Mouse (Mus musculus) embryo, embryonic 10 days (tissue): ENCODE measurements around the gene Prickle2.

Experiments used
- DNase-seq: peaks from one replicate; pipeline ENCODE4 v3.0.0-alpha.2; 2015; ENCODE audit warnings: low spot score

The Prickle2 gene

DNA sequence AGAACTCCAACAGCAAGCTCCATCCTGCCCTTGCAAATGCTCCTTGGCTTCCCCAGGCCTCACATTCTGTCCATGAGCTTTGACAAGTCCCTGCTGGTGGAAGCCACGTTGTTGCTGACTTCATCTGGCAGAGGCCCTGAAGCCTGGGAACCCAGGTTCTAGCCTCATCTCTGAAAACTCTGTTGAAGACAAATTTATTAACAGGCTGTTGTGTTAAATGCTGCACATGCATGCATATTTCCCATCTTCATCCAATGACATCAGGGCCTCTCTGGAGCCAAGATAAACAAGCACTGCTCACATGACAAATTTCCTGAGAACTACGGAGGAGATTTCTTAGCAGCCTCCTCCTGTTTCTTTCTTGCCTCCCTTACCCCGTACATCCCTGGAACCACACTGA, 259.3 kb downstream of the Prickle2 start:
- DNase-seq = no peak

DNA sequence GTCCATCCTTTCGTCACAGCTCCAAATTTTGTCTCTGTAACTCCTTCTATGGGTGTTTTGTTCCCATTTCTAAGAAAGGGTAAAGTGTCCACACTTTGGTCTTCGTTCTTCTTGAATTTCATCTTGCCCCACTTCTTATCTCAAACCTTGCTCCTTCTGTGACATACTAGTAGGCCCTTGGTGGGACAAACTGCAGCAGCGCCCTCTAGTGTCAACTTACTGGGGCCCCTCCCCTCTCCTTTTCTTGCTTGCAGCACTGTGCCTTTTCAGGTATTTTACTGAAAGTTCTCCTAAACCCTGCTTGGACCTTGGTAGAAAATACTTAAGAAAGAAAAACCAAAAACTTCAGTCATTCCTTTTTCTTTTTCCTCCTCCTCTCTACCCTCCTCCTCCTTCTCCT, 264.8 kb downstream of the Prickle2 start:
- peak; percentile 49 for DNase-seq

DNA sequence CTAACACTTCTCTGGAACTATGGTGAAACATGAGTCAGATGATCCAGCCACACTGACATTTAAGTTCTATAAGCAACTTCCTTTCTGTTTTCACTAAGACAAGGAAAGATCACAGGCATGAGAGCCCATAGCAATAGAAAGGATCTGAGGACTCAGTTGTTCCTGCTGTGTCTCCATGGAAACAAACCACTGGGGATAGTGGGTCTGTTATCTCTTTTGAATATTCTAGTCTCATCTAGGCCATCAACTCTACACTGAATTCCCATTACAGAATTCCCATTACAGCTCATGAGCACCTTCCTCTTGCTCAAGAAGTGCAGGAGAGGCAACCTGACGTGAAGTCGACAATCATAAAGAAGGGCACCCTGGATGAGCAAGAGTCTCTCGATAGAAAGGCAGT, 265.7 kb downstream of the Prickle2 start:
- no peak for DNase-seq

DNA sequence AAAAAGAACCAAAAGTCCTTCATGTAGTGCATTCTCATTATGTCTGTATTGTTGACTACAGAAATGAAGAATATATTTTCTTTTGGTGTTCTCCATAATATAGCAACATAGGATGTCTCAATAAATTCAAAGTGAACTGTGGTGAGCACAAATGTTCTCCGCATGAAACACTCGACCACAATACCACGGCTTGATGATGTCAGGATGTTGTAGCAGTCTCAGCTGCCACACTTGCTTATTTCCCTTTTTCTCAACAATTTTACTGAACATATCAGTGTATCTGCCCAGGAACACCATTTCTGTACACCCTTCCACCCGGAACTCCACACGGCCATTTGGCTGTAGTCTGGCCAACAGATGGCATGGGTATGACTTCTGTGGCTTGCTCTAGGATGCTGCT, 273.8 kb downstream of the Prickle2 start:
- no peak for DNase-seq

DNA sequence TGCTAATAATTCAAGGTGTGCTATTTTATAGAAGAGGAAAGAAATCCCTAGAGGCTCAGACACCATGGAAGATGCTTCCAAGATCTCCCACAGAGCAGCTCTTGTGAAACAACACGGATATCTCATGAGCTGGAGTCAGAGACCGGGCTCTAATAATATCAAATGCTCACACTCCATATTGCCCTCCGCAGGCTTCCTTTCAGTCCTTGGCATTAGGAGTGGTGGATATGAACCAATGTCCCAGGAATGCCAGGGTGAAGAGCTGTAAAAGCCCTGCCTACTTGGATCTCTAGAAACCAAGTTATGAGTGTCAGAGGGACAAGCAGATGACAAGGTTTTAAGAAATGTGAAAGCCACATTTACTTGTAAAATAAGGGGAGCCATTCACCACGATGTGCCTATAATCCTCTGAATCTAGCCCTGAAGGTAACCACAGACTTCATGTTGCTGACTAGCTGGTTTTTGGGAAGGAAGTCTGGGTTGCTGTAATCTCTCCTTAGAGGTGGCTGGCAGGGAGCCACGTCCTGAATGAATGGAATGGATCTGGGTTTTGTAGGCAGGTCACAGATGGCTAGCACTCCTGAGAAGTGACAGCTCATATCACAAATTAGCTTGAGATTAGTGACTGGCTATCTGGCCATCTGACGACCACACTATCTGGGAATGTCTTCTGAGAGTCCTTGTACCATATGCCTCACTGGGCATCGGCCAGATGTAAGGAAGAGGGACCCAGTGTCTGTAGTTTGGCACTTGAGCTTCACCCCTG, 278.4 kb downstream of the Prickle2 start:
- DNase-seq = no peak

DNA sequence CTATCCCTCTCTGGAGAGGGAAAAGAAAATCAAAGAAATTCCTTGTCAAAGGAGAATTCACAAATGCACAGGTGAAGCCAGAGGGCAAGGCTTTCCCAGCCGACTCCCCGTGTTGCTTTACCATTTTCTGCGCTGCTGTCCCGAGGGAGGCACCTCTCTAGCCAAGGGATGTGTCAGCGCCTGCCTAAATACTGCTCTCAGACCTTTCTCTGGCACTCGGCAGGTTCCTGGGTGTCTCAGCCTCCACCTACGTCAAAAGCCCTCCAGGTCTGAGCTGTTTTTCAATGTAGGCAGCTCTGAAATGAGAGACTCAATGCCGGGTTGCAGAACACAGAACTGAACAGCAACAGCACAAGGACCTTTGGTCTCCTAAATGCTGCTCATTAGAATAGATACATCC, 280.1 kb downstream of the Prickle2 start:
- no peak for DNase-seq

DNA sequence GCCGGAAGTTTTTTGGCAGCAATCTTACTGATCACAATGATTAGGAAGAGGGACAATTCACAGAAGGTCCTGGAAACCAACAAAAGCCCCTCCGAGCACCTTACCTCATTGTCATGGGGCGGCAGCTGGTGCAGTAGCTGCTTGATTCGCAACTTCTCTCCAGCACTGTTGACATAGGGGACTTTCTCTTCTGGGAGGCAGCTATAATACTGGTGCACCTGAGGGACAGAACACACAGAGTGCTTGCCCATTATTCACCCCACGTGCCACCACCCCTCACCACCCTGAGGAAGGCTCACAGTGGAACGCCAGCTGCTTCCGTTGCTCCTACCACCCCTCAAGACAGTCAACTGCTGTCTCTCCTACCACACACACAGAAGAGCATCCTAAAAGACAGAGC, 280.5 kb downstream of the Prickle2 start:
- no peak for DNase-seq

DNA sequence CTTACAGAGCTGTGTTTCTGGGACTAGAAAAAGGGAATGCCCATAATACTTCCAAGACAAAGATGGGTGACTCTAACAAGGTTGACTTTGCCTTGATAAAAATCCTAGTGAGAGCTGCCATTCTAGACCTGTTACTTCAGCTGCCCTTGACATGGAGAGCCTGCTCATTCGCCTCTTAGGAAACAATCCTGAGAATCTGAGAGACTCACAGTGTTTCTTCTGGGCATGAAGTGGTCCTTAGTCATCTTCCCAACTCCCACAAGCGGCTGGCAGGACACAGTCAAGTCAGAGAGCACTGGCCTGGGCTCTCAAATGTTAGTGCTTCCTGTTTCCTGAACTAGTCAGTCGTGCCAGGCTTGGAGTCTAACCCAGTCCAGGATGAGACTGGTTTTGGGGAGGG, 281.0 kb downstream of the Prickle2 start:
- no peak for DNase-seq

DNA sequence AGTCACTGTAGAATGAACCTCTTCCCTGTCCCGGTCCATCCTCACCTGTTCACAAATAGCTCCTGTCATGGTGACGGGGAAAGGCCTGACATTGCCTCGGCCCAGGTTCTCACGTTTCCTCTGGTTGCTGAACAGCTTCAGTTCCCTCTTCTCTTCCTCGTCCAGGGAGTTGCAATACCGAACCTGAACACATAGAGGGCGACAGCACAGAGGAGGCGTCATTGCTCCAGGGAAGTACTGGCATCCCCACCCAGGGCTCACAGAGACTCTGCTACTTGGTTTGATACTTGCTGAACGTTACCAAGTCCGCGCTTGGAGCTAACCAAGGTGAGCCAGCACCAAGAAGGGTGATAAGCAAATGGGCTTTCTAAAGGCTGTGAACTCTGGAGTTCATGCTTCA, 283.7 kb downstream of the Prickle2 start:
- peak; percentile 62 for DNase-seq

DNA sequence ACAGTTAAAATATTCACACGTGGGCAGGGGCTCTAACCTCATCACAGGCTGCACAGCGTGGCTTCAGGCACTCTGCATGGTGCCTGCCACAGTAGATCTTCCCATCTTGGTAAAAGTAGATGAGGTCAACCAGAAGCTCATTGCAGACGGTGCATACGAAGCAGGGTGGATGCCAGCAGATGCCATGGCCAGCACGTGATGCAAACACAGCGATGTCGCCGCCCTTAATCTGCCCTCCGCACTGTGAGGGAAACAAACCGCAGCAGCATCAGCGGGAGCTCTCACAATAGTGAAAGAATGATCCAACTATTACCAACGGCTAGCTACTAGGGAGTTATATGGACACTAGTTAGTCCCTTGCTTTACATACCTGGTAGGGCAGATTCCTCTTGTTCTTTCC, 285.8 kb downstream of the Prickle2 start:
- no peak for DNase-seq

DNA sequence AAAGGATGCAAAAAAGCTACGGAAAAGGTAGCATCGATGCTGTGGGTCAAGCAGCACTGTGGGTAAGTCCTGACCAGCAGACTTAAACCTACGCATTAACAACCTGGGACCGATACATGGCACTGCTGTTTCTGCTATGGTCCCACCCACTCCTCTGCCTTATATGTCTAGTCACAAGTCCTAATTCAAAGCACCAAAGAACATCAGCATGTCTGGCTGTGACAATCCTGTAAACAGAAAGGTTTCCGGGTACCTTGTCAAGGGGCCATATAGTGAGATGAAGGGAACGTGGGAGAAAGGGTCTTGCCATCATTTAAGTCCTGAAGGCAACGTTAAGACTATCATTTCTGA, 290.6 kb downstream of the Prickle2 start:
- DNase-seq = no peak

DNA sequence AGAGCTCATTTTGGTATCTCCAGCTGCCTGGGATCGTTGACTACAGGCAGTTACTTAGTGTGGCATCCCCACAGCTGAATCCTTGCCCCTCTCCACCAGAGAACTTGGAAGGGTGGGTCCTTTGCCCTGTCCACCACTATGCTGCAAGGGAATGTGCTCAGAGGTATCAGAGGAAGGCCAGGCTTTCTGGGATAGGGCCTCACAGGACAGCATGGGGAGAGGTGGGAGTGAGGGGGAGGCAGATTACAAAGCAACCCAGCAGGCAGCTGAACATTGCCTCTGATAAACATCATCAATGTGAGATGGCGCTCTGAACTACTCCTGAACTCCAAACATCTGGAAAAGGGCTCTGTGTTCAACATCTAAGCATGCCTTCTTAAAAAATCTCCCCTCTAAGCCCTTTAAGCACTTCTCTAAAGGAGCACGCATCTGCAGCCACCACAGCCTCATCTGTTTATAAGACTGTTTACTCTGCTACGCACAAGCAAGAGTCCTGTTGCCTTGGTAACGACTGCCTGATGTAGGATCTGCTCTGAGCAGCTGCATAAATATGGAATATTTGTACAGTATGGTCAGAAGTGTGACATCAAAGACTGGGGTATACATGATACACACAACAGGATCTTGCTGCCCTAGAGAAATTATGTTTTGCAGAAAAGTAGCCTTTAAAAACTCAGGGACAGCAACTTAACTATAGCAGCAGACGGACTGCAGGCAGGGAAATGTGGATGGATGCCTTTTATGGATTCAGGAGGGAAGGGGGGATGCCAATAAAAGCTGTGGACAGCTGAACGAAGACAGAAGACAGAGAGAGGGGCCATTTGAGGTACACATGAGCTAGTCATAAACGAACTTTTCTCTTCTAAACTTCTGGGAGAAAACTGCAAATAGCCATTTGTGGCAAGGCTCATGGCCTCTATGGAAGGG, 291.2 kb downstream of the Prickle2 start:
- peak; percentile 51 for DNase-seq

DNA sequence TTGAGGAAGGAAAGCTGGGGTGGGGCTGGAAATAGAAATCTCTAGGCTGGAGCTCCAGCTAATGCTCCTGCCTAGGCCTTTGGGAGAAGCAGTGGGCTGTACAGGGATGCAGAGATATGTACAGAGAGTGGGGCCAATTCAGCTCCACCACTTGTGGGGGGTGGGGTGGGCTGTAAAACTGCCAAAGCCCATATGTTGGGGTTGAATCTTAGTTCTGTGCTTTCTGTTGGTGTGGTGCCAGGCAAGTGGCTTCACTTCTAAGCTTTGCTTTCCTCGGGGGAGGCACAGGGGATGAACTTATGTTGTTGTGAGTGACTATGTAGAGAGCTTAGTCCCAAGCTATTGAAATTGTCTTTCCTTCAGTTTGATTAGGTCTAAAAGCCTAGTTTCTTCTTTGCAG, 292.0 kb downstream of the Prickle2 start:
- no peak for DNase-seq

DNA sequence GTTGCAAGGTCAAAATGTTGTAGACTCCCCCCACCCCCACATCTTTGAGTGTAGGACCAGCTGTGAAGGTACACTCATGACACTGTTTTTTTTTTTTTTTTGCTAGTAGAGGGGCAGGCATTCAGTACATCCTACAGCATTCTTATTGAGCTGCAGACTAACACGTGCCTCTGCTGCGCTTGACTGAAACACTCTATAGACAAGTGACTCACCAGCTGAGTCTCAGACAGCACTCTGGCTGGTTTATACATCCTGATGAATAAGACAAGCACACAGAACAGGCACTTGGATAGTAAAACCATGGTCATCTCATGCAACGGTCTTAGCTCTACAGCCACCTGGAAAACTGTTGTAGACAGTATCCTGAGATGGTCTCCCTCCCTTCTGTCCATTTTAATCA, 296.2 kb downstream of the Prickle2 start:
- DNase-seq = no peak

DNA sequence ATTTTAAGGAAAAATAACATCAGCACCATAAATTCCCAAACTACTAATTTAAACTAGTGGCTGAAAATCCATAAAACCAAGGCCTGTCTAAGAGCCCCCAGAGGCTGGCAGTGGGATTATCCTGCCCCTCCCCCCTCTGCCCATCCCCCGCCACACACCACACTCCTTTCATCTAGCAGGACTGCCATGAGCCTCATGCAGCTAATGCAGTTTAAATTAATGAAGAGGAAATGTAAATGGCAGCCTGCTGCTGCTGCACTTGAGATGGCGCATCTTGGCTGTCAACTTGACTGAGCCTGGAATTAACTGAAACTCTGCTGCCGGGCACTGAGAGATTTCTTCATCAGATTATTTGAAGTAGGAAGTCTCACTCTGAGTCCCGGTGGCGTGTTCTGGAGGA, 298.7 kb downstream of the Prickle2 start:
- no peak for DNase-seq

DNA sequence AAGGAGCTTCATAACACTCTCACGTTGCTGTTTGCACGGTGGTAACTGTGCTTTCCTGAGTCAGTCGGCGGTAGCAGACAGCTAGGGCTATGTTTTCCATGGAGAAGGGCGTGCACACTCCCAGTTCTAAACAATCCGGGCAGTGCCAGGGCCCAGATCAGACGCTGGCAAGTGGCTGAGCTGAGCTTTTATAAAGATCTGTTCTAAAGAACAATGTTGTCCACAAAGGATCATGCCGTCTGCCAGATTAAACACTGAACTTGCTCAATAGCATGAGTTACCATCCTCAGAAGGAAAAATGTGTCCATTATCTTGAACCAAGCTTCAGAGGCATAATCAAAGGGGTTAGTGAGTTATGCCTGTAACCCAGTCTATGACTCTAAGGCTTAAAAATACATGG, 300.4 kb downstream of the Prickle2 start:
- no peak for DNase-seq

DNA sequence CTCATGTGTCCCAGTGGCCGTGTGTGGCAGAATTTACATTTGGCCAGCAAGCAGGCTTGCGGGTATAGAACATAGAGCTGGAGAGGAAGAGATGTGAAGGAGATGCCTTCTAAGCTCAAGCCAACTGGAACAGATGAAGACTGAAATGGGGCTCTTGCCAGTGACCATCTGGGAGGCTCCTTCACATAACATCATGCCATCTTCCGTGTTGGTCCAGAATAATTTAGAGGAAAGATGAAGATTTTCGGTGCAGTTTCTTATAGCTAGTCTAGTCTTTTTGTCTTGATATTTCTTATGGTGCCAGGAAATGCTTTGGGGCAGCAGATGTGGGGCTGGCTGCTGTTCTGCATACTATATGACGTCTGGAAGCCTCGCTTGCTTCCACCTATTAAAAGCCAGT, 308.1 kb downstream of the Prickle2 start:
- DNase-seq = no peak

DNA sequence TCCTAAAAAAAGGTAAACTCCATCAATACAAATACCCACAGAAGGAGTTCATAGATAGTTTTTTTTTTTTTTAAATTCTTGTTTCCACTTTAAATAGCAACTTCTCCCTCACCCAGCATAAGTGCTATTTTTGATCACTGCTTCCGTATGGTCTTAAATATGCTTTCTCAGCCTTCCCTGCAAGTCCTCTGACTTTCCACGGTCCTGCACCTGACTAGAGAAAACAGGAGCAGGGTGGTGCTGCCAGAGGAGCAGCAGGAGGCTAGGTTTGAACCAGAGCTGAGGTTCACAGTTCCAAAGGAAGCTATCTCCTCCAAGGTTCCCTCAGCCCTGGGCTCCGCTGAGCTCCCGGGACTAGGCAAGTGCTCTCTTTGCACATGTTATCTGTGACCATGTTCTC, 310.4 kb downstream of the Prickle2 start:
- no peak for DNase-seq

DNA sequence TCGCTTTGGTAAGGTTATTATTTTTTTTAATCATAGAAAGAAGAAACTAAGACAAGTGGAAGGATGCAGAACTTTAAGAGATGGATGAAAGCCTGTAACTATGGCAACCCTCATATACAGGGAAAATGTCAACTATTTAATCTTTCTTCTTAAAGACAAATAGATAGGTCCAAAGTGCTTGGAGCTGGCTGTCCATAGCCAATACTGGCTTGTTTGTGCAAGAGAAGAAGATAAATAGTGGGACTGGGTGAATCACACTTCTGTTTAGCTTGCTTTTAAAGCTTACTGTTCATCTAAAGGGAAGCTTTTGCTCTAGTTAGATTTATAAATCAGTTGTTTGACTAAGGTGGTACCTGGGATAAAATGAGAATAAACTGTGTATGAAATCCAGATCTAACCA, 310.8 kb downstream of the Prickle2 start:
- no peak for DNase-seq

DNA sequence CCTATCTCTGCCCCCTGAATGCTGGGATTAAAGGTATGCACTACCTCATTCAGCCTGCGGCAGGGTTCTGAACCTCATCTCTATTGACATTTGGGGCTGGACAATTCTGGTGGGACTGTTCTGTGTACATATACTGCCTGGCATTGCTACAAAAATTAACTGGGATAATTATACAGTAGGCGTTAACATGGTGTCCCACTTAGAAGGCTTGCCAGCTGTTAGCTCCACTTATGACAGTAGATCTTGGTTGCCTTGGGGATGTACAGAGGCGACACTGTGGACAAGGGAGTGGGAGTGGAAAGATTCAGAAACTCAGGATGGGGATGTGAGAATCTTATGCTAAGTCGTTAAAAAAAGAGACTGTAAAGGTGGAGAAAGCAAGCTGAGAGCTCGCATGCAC, 311.3 kb downstream of the Prickle2 start:
- no peak for DNase-seq

DNA sequence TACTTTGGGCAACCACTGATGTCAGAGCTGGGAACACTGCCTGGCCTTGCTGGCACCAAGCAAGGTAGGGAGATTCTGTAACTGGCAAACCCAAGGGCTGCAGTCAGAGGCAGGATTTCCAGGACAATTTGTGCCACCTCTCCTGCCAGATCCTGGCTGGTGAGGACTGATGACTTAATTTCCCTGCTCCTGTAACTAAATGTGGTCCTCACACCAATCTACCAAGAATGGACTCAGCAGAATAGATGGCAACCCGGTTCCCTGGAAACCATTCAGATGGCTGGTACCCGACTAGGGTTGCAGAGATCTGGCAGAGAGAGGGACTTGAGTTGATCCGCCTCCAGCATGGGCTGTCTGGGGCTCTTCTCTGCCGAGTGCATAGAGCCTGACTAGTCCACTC, 315.6 kb downstream of the Prickle2 start:
- no peak for DNase-seq

DNA sequence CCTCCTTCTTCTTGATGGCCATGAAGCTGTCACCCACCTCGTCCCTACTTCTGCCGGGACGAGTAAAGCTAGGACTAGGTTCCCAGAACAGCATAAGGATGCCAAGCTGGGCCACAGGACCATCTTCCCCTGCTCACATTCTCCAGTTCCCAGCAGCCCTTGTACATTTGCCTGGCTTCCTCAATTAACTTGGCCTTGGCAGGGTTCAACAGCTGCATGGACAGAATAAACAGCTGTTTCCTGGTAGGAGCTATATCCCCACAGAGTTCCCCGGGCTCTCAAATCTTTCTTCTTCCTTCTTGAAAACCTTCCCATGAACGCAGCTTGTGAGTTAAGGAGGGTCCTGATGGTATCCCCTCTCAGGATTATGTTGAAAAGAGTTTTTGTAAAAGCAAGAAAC, 317.3 kb downstream of the Prickle2 start:
- DNase-seq = no peak

DNA sequence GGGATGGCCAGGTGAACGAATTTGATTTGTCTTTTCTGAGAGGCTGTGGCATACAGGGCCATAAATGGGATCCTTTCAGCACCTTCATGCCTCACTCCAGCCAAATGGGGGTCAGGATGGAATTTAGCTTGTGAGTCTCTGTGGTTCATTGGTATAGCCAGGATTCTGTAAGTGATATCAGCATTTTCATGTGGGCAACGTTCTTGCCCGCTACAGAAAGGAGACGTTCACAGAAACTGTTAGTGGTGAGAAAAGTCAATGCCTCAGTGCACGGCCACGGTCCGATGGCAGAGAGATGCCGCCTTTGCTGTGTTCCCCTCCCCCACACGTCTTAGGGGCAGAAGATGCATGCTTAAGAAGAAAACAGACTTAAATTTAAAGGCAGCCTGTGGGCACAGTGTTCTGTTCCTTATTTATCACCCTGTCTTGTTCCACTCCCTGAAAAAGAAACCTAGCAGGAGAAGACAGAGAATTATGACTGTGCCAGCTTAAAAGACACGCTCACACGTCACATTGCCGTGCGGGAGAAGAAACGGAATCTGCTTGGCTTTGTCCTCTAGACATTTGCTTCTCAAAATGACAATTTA, 322.7 kb downstream of the Prickle2 start:
- DNase-seq = no peak
